Mouse (Mus musculus): ENCODE measurements around the gene Tdrd7. TPM values are rescaled to one million over a fixed set of nuclear protein-coding genes. Genes with fewer than 3 reads are reported as not detected.
A peak's percentile ranks its signal among the peaks of the same experiment; 100 is the strongest.

Tdrd7 gene
- polyA plus RNA-seq, 1 experiment from 2014 or later, result 32.6 TPM

GRCm38 (mm10) chr4:45953025-45953919, 11.9 kb upstream of the Tdrd7 start:
- 91% methylated on average over 23 of the region's 23 CpGs for WGBS
- Histone ChIP-seq H3K4me3 (replicated peaks; ENCODE audit: low read length) (no peak overlapping the region), H3K4me2 (replicated peaks) (no peak overlapping the region), H3K27me3 (ENCODE audit: control insufficient read depth, insufficient read depth, low read length) (no peaks in the 10 kb centered on the region), H3K9me3 (ENCODE audit: control insufficient read depth, low read length) (no peaks in the 10 kb centered on the region), H3K36me3 (replicated peaks; ENCODE audit: control insufficient read depth, insufficient read depth) (no peaks in the 10 kb centered on the region), H3K4me1 (replicated peaks; ENCODE audit: control insufficient read depth, insufficient read depth, low read length) (no peaks in the 10 kb centered on the region), H3K27ac (no peak overlapping the region), H3K9ac (no peak overlapping the region)
- ATAC-seq (ENCODE audit: low FRiP score) (no peak), DNase-seq (ENCODE audit: low spot score) (no peak)

- Histone ChIP-seq H3K9ac (no peak overlapping the region), H3K4me2 (replicated peaks) (no peak overlapping the region), H3K27me3 (ENCODE audit: control insufficient read depth, insufficient read depth, low read length) (no peaks in the 10 kb centered on the region), H3K4me3 (replicated peaks; ENCODE audit: low read length) (no peak overlapping the region), H3K4me1 (replicated peaks; ENCODE audit: control insufficient read depth, insufficient read depth, low read length) (no peaks in the 10 kb centered on the region), H3K27ac (no peak overlapping the region), H3K9me3 (ENCODE audit: control insufficient read depth, low read length) (no peaks in the 10 kb centered on the region), H3K36me3 (replicated peaks; ENCODE audit: control insufficient read depth, insufficient read depth) (no peaks in the 10 kb centered on the region)
- ATAC-seq (ENCODE audit: low FRiP score), result no peak
- WGBS, result 83% methylated on average over 4 of the region's 4 CpGs
- DNase-seq (ENCODE audit: low spot score), result no peak
Measured at GRCm38 (mm10) chr4:45955235-45955634, 9.9 kb upstream of the Tdrd7 start.

GRCm38 (mm10) chr4:45956131-45956530, 9.0 kb upstream of the Tdrd7 start:
- no peaks in the 10 kb centered on the region for H3K36me3 ChIP-seq (replicated peaks; ENCODE audit: control insufficient read depth, insufficient read depth)
- H3K4me3 ChIP-seq (replicated peaks; ENCODE audit: low read length), result no peak overlapping the region
- no peaks in the 10 kb centered on the region for H3K4me1 ChIP-seq (replicated peaks; ENCODE audit: control insufficient read depth, insufficient read depth, low read length)
- ATAC-seq (ENCODE audit: low FRiP score) (no peak), DNase-seq (ENCODE audit: low spot score) (no peak)
- 94% methylated on average over 8 of the region's 8 CpGs for WGBS
- H3K27ac ChIP-seq, result no peak overlapping the region
- no peak overlapping the region for H3K9ac ChIP-seq
- no peak overlapping the region for H3K4me2 ChIP-seq (replicated peaks)
- no peaks in the 10 kb centered on the region for H3K27me3 ChIP-seq (ENCODE audit: control insufficient read depth, insufficient read depth, low read length)
- no peaks in the 10 kb centered on the region for H3K9me3 ChIP-seq (ENCODE audit: control insufficient read depth, low read length)

GRCm38 (mm10) chr4:45956706-45957105, 8.4 kb upstream of the Tdrd7 start:
- no peak overlapping the region for H3K27ac ChIP-seq
- H3K9me3 ChIP-seq (ENCODE audit: control insufficient read depth, low read length), result no peaks in the 10 kb centered on the region
- DNase-seq (ENCODE audit: low spot score) (no peak), ATAC-seq (ENCODE audit: low FRiP score) (no peak)
- no peaks in the 10 kb centered on the region for H3K27me3 ChIP-seq (ENCODE audit: control insufficient read depth, insufficient read depth, low read length)
- no peaks in the 10 kb centered on the region for H3K36me3 ChIP-seq (replicated peaks; ENCODE audit: control insufficient read depth, insufficient read depth)
- H3K4me3 ChIP-seq (replicated peaks; ENCODE audit: low read length), result no peak overlapping the region
- no peak overlapping the region for H3K4me2 ChIP-seq (replicated peaks)
- H3K9ac ChIP-seq, result no peak overlapping the region
- WGBS, result 95% methylated on average over 4 of the region's 4 CpGs
- no peaks in the 10 kb centered on the region for H3K4me1 ChIP-seq (replicated peaks; ENCODE audit: control insufficient read depth, insufficient read depth, low read length)

- 58% methylated on average over 13 of the region's 13 CpGs for WGBS
- ATAC-seq (ENCODE audit: low FRiP score), result no peak
- H3K9ac ChIP-seq, result no peak overlapping the region
Measured at GRCm38 (mm10) chr4:45965737-45966447, 758 bp downstream of the Tdrd7 start.

GRCm38 (mm10) chr4:45966716-45967115, 1.6 kb downstream of the Tdrd7 start:
- 0 out of 2 replicates have a peak, but pooled peaks cover 8% of the 10 kb centered on the region for H3K4me1 ChIP-seq (replicated peaks; ENCODE audit: control insufficient read depth, insufficient read depth, low read length)
- H3K9ac ChIP-seq, result no peak overlapping the region
- H3K36me3 ChIP-seq (replicated peaks; ENCODE audit: control insufficient read depth, insufficient read depth), result no peaks in the 10 kb centered on the region
- no peaks in the 10 kb centered on the region for H3K27me3 ChIP-seq (ENCODE audit: control insufficient read depth, insufficient read depth, low read length)
- H3K4me3 ChIP-seq (replicated peaks; ENCODE audit: low read length), result no peak overlapping the region
- 38% methylated on average over 6 of the region's 6 CpGs for WGBS
- no peak overlapping the region for H3K27ac ChIP-seq
- ATAC-seq (ENCODE audit: low FRiP score), result no peak
- no peaks in the 10 kb centered on the region for H3K9me3 ChIP-seq (ENCODE audit: control insufficient read depth, low read length)
- no peak overlapping the region for H3K4me2 ChIP-seq (replicated peaks)
- DNase-seq (ENCODE audit: low spot score), result no peak

More at GRCm38 (mm10) chr4:45965737-45966447, 758 bp downstream of the Tdrd7 start:
- no peaks in the 10 kb centered on the region for H3K27me3 ChIP-seq (ENCODE audit: control insufficient read depth, insufficient read depth, low read length)
- 0 out of 2 replicates have a peak, but pooled peaks cover 8% of the 10 kb centered on the region for H3K4me1 ChIP-seq (replicated peaks; ENCODE audit: control insufficient read depth, insufficient read depth, low read length)
- H3K27ac ChIP-seq, result no peak overlapping the region
- no peaks in the 10 kb centered on the region for H3K36me3 ChIP-seq (replicated peaks; ENCODE audit: control insufficient read depth, insufficient read depth)
- DNase-seq (ENCODE audit: low spot score), result no peak
- no peak overlapping the region for H3K4me2 ChIP-seq (replicated peaks)
- no peaks in the 10 kb centered on the region for H3K9me3 ChIP-seq (ENCODE audit: control insufficient read depth, low read length)
- no peak overlapping the region for H3K4me3 ChIP-seq (replicated peaks; ENCODE audit: low read length)

- peak; percentile 38 for DNase-seq (ENCODE audit: low spot score)
- H3K4me1 ChIP-seq (replicated peaks; ENCODE audit: control insufficient read depth, insufficient read depth, low read length), result 0 out of 2 replicates have a peak, but pooled peaks cover 8% of the 10 kb centered on the region
- H3K4me3 ChIP-seq (replicated peaks; ENCODE audit: low read length), result no peak overlapping the region
- H3K4me2 ChIP-seq (replicated peaks), result no peak overlapping the region
- WGBS, result 21% methylated on average over 9 of the region's 9 CpGs
- no peaks in the 10 kb centered on the region for H3K9me3 ChIP-seq (ENCODE audit: control insufficient read depth, low read length)
- H3K9ac ChIP-seq, result no peak overlapping the region
- no peak for ATAC-seq (ENCODE audit: low FRiP score)
- no peaks in the 10 kb centered on the region for H3K36me3 ChIP-seq (replicated peaks; ENCODE audit: control insufficient read depth, insufficient read depth)
- no peaks in the 10 kb centered on the region for H3K27me3 ChIP-seq (ENCODE audit: control insufficient read depth, insufficient read depth, low read length)
- H3K27ac ChIP-seq, result no peak overlapping the region
Measured at GRCm38 (mm10) chr4:45967479-45968341, 2.6 kb downstream of the Tdrd7 start.

GRCm38 (mm10) chr4:45969051-45969450, 3.9 kb downstream of the Tdrd7 start:
- Histone ChIP-seq H3K36me3 (replicated peaks; ENCODE audit: control insufficient read depth, insufficient read depth) (no peaks in the 10 kb centered on the region), H3K9me3 (ENCODE audit: control insufficient read depth, low read length) (no peaks in the 10 kb centered on the region), H3K9ac (no peak overlapping the region), H3K4me1 (replicated peaks; ENCODE audit: control insufficient read depth, insufficient read depth, low read length) (peaks cover 21% of the 10 kb centered on the region), H3K27ac (no peak overlapping the region), H3K4me3 (replicated peaks; ENCODE audit: low read length) (no peak overlapping the region), H3K27me3 (ENCODE audit: control insufficient read depth, insufficient read depth, low read length) (no peaks in the 10 kb centered on the region), H3K4me2 (replicated peaks) (no peak overlapping the region)
- WGBS, result 58% methylated on average over 2 of the region's 2 CpGs
- ATAC-seq (ENCODE audit: low FRiP score), result no peak
- no peak for DNase-seq (ENCODE audit: low spot score)
